In genomic region chr12:110063013-110063412, GRCm38 (mm10) we compare ENCODE assay signal across 18 mouse cellular contexts.
A peak's percentile ranks its signal among the peaks of the same experiment; 100 is the strongest.
DNase-seq lines count a peak whose midpoint lies in the region; ATAC-seq and TF ChIP-seq lines count a peak whose summit lies in the region.
"Had no signal": no experiment of that assay in that cellular context is flagged by ENCODE, and none has a peak within 500 bp of the region (broad histone marks: within the 10 kb centered on the region; RNA-seq: fewer than 3 reads in every experiment).

No protein-coding gene starts in this region.

- no peaks in the 10 kb centered on the region for H3K9me3 ChIP-seq in kidney, embryonic 16.5 days (ENCODE audit: low read length)
- no peaks in the 10 kb centered on the region for H3K9me3 ChIP-seq in E14TG2a.4 (ENCODE audit: low read length)
- H3K9me3 ChIP-seq: embryonic facial prominence, embryonic 15.5 days; forebrain, embryonic 12.5 days; neural tube, embryonic 15.5 days had no signal

- no peaks in the 10 kb centered on the region for H3K27me3 ChIP-seq in kidney, embryonic 16.5 days (ENCODE audit: insufficient read depth, low read length)
- H3K27me3 ChIP-seq in kidney, adult 2 months (replicated peaks; ENCODE audit: control insufficient read depth, insufficient read depth, low read length) = no peaks in the 10 kb centered on the region
- H3K27me3 ChIP-seq in E14TG2a.4 (ENCODE audit: insufficient read depth, low read length) = no peaks in the 10 kb centered on the region
- H3K27me3 ChIP-seq: embryonic facial prominence, embryonic 15.5 days; forebrain, embryonic 12.5 days; neural tube, embryonic 15.5 days had no signal

- DNase-seq in adrenal gland, adult (ENCODE audit: inconsistent age in 2 of 2, low spot score in 1 of 2) = peak; percentile 72 to 88
- DNase-seq in adrenal gland, adult 18-20 months (ENCODE audit: low spot score in 2 of 2) = no peak
- no peak for DNase-seq in kidney, adult 2 months
- peak; percentile 47 for DNase-seq in adrenal gland, postnatal 10 days
- no peak for DNase-seq in spleen, postnatal 4 days (ENCODE audit: low spot score in 2 of 2)
- DNase-seq in frontal cortex, postnatal 36 days (ENCODE audit: low spot score in 2 of 2) = no peak
- DNase-seq: cerebellum, adult 9-11 months; gastrocnemius, adult 2 months; kidney, postnatal 14 days; lung, adult 2 months; right cerebral cortex, postnatal 25 days had no signal

- H3K4me1 ChIP-seq in kidney, embryonic 16.5 days (ENCODE audit: insufficient read depth, low read length) = no peaks in the 10 kb centered on the region
- H3K4me1 ChIP-seq in kidney, adult 2 months (ENCODE audit: control insufficient read depth, insufficient read depth, low read length) = no peaks in the 10 kb centered on the region
- H3K4me1 ChIP-seq in E14TG2a.4 (replicated peaks; ENCODE audit: low read depth, low read length) = peaks cover 3% of the 10 kb centered on the region; the same call in 1 of the 2 replicates
- H3K4me1 ChIP-seq: embryonic facial prominence, embryonic 15.5 days; forebrain, embryonic 12.5 days; neural tube, embryonic 15.5 days had no signal

- ATAC-seq in kidney, embryonic 16.5 days (ENCODE audit: low FRiP score, low TSS enrichment) = 0 out of 2 replicates have a peak, but pooled peaks have one; percentile 57

- TF ChIP-seq CTCF in kidney, adult 2 months (conservative IDR thresholded peaks at IDR 0.05; ENCODE audit: insufficient read depth, insufficient read length, low read depth, low read length) = no peak; the same call in 1 of the 2 replicates
- peak; percentile 58 for TF ChIP-seq CTCF in E14TG2a.4 (conservative IDR thresholded peaks at IDR 0.05; ENCODE audit: low read length)

- no peaks in the 10 kb centered on the region for H3K36me3 ChIP-seq in kidney, embryonic 16.5 days (ENCODE audit: insufficient read depth, low read length)
- no peaks in the 10 kb centered on the region for H3K36me3 ChIP-seq in kidney, adult 2 months (ENCODE audit: control insufficient read depth, insufficient read depth, low read length)
- H3K36me3 ChIP-seq in E14TG2a.4 (ENCODE audit: insufficient read depth, low read length) = no peaks in the 10 kb centered on the region
- H3K36me3 ChIP-seq: embryonic facial prominence, embryonic 15.5 days; forebrain, embryonic 12.5 days; neural tube, embryonic 15.5 days had no signal

- 28% methylated on average over 8 of the region's 8 CpGs for WGBS in kidney, embryonic 16.5 days
- 34% methylated on average over 8 of the region's 8 CpGs for WGBS in kidney, adult 2 months

- H3K4me3 ChIP-seq in kidney, embryonic 16.5 days (ENCODE audit: low read length) = no peak overlapping the region
- no peak overlapping the region for H3K4me3 ChIP-seq in kidney, adult 2 months (ENCODE audit: insufficient read depth, low read depth, low read length)
- H3K4me3 ChIP-seq in E14TG2a.4 (replicated peaks; ENCODE audit: low read length) = no peak overlapping the region
- H3K4me3 ChIP-seq: embryonic facial prominence, embryonic 15.5 days; forebrain, embryonic 12.5 days; gastrocnemius, adult 2 months; neural tube, embryonic 15.5 days had no signal

- H3K9ac ChIP-seq in kidney, embryonic 16.5 days (replicated peaks; ENCODE audit: low read length) = no peak overlapping the region
- H3K9ac ChIP-seq: embryonic facial prominence, embryonic 15.5 days; forebrain, embryonic 12.5 days; neural tube, embryonic 15.5 days had no signal

- H3K27ac ChIP-seq in kidney, embryonic 16.5 days (ENCODE audit: low read length) = no peak overlapping the region
- H3K27ac ChIP-seq in kidney, adult 2 months (ENCODE audit: insufficient read depth, low read depth, low read length) = no peak overlapping the region
- H3K27ac ChIP-seq: embryonic facial prominence, embryonic 15.5 days; forebrain, embryonic 12.5 days; gastrocnemius, adult 2 months; macrophage; neural tube, embryonic 15.5 days had no signal

- H3K4me2 ChIP-seq in kidney, embryonic 16.5 days (replicated peaks; ENCODE audit: low read depth, low read length) = no peak overlapping the region
- H3K4me2 ChIP-seq: embryonic facial prominence, embryonic 15.5 days; forebrain, embryonic 12.5 days; midbrain, embryonic 11.5 days; neural tube, embryonic 15.5 days had no signal

- TF ChIP-seq POLR2A in kidney, adult 2 months (IDR thresholded peaks at IDR 0.05; ENCODE audit: low read depth, low read length) = no peak

Comparison
In these comparisons a context has a peak if more than half of its experiments do, and no peak if none do; other contexts are left out.
1. DNase-seq: peak in adrenal gland, adult (2 of 2) and adrenal gland, postnatal 10 days (single experiment); none in adrenal gland, adult 18-20 months (0 of 2), kidney, adult 2 months (single experiment), spleen, postnatal 4 days (0 of 2) and frontal cortex, postnatal 36 days (0 of 2).